Mouse (Mus musculus): ENCODE measurements around the gene Myom3.

Gene Myom3

GRCm38 (mm10) chr4:135761569-135761968 is 2.1 kb downstream of the Myom3 start:
- DNase-seq (ENCODE audit: low read depth), result no peak

GRCm38 (mm10) chr4:135762251-135762906 is 2.9 kb downstream of the Myom3 start:
- DNase-seq (ENCODE audit: low read depth), result no peak

GRCm38 (mm10) chr4:135764700-135765099 is 5.2 kb downstream of the Myom3 start:
- DNase-seq (ENCODE audit: low read depth), result no peak

- no peak for DNase-seq (ENCODE audit: low read depth)
Observed at GRCm38 (mm10) chr4:135765707-135766106, 6.2 kb downstream of the Myom3 start.

- DNase-seq (ENCODE audit: low read depth), result no peak
Observed at GRCm38 (mm10) chr4:135766976-135767375, 7.5 kb downstream of the Myom3 start.

- peak; percentile 10 for DNase-seq (ENCODE audit: low read depth)
Observed at GRCm38 (mm10) chr4:135768572-135769526, 9.3 kb downstream of the Myom3 start.

- DNase-seq (ENCODE audit: low read depth), result no peak
Observed at GRCm38 (mm10) chr4:135770611-135771305, 11.2 kb downstream of the Myom3 start.

GRCm38 (mm10) chr4:135771592-135771991 is 12.1 kb downstream of the Myom3 start:
- DNase-seq (ENCODE audit: low read depth), result no peak

- no peak for DNase-seq (ENCODE audit: low read depth)
Observed at GRCm38 (mm10) chr4:135772671-135773070, 13.2 kb downstream of the Myom3 start.

GRCm38 (mm10) chr4:135774496-135774895 is 15.0 kb downstream of the Myom3 start:
- no peak for DNase-seq (ENCODE audit: low read depth)

- no peak for DNase-seq (ENCODE audit: low read depth)
Observed at GRCm38 (mm10) chr4:135776850-135777249, 17.3 kb downstream of the Myom3 start.

- DNase-seq (ENCODE audit: low read depth), result no peak
Observed at GRCm38 (mm10) chr4:135779661-135780060, 20.1 kb downstream of the Myom3 start.

GRCm38 (mm10) chr4:135780255-135780654 is 20.7 kb downstream of the Myom3 start:
- DNase-seq (ENCODE audit: low read depth), result peak; percentile 81

GRCm38 (mm10) chr4:135781304-135781703 is 21.8 kb downstream of the Myom3 start:
- no peak for DNase-seq (ENCODE audit: low read depth)

GRCm38 (mm10) chr4:135786581-135786980 is 27.1 kb downstream of the Myom3 start:
- DNase-seq (ENCODE audit: low read depth), result no peak

- no peak for DNase-seq (ENCODE audit: low read depth)
Observed at GRCm38 (mm10) chr4:135787271-135787670, 27.8 kb downstream of the Myom3 start.

GRCm38 (mm10) chr4:135789135-135789534 is 29.6 kb downstream of the Myom3 start:
- DNase-seq (ENCODE audit: low read depth), result no peak

GRCm38 (mm10) chr4:135792821-135793220 is 33.3 kb downstream of the Myom3 start:
- no peak for DNase-seq (ENCODE audit: low read depth)

- DNase-seq (ENCODE audit: low read depth), result peak; percentile 75
Observed at GRCm38 (mm10) chr4:135797931-135798330, 38.4 kb downstream of the Myom3 start.

GRCm38 (mm10) chr4:135801543-135801942 is 42.0 kb downstream of the Myom3 start:
- DNase-seq (ENCODE audit: low read depth), result peak; percentile 60

GRCm38 (mm10) chr4:135803299-135803698 is 43.8 kb downstream of the Myom3 start:
- DNase-seq (ENCODE audit: low read depth), result no peak

- DNase-seq (ENCODE audit: low read depth), result no peak
Observed at GRCm38 (mm10) chr4:135804169-135804568, 44.7 kb downstream of the Myom3 start.

GRCm38 (mm10) chr4:135814896-135815295 is 55.4 kb downstream of the Myom3 start:
- no peak for DNase-seq (ENCODE audit: low read depth)
